Mouse (Mus musculus) limb, embryonic 14.5 days (tissue): ENCODE measurements around the gene Olfr1490. TPM values are rescaled to one million over a fixed set of nuclear protein-coding genes. Genes with fewer than 3 reads are reported as not detected.
"Not testable (repeated sequence)": the region's sequence is repeated elsewhere in the genome, so short reads cannot be mapped to it uniquely, and the experiment has no call there.

ENCODE experiments used
- ATAC-seq: fragments of 200-750 bp; cut with Nextera tagmentation; 2 replicates; pipeline ENCODE4 v1.8.0; 2017; ENCODE audit warnings: low read depth, moderate number of reproducible peaks, moderate TSS enrichment; ENCODE audit not compliant: low FRiP score
- DNase-seq: peaks from one replicate; pipeline ENCODE4 v3.0.0-alpha.2; 2015; ENCODE audit warnings: low spot score
- H3K27ac ChIP-seq: fragments of 300-500 bp; sonication (generic); replicated peaks from 2 replicates; pipeline ENCODE4 v1.5.1; 2014; ENCODE audit warnings: low read depth, mild to moderate bottlenecking, low read length, moderate library complexity, mixed read lengths
- H3K27me3 ChIP-seq: fragments of 300-500 bp; sonication (generic); 2 replicates; pipeline ENCODE4 v1.6.1; 2014; ENCODE audit warnings: low read length, mixed read lengths; ENCODE audit not compliant: control insufficient read depth, insufficient read depth
- H3K36me3 ChIP-seq: fragments of 300-500 bp; sonication (generic); 2 replicates; pipeline ENCODE4 v1.6.1; 2014; ENCODE audit warnings: mild to moderate bottlenecking, low read length, moderate library complexity, mixed read lengths; ENCODE audit not compliant: control insufficient read depth, insufficient read depth
- H3K4me1 ChIP-seq: fragments of 300-500 bp; sonication (generic); 2 replicates; pipeline ENCODE4 v1.6.1; 2014; ENCODE audit warnings: antibody characterized with exemption, low read length, mixed read lengths; ENCODE audit not compliant: control insufficient read depth, insufficient read depth
- H3K4me2 ChIP-seq: fragments of 300-500 bp; sonication (generic); replicated peaks from 2 replicates; pipeline ENCODE4 v1.6.1; 2014; ENCODE audit warnings: low read depth, mild to moderate bottlenecking, low read length, moderate library complexity; ENCODE audit not compliant: severe bottlenecking
- H3K4me3 ChIP-seq: fragments of 300-500 bp; sonication (generic); replicated peaks from 2 replicates; pipeline ENCODE4 v1.5.1; 2014; ENCODE audit warnings: low read length
- H3K9ac ChIP-seq: fragments of 300-500 bp; sonication (generic); 2 replicates; pipeline ENCODE4 v1.6.1; 2014; ENCODE audit warnings: mild to moderate bottlenecking, low read depth, low read length, moderate library complexity; ENCODE audit not compliant: severe bottlenecking
- H3K9me3 ChIP-seq: fragments of 300-500 bp; sonication (generic); 2 replicates; pipeline ENCODE4 v1.6.1; 2016; ENCODE audit warnings: low read length; ENCODE audit not compliant: control insufficient read depth
- POLR2A ChIP-seq: fragments of 200-500 bp; IDR thresholded peaks from 2 replicates; pipeline ENCODE4 v1.8.0; 2012; ENCODE audit warnings: inconsistent platforms, mild to moderate bottlenecking, moderate library complexity, borderline replicate concordance; ENCODE audit not compliant: insufficient read depth, insufficient read length; ENCODE audit errors: extremely low read depth
- WGBS: fragments of 180-500 bp; shearing (Covaris S2); extraction: QIAGEN DNeasy Blood & Tissue Kit; methylation state at CpG from one replicate; pipeline ENCODE4 v1.1.7; 2014; 5-methylcytosine and 5-hydroxymethylcytosine counted together
- microRNA-seq: library from miRNA; unstranded; fragments of <30 nt; microRNA quantifications from one replicate; pipeline ENCODE4, GENCODE M21; 2016
- polyA plus RNA-seq, 2 experiments: library from polyadenylated mRNA; depleted of rRNA in 1 of 2; stranded (reverse) in 1 of 2; unstranded in 1 of 2; fragments of >200 nt; fragmentation: Nextera tagmentation in 1 of 2; extraction: Ambion mirVana in 1 of 2; gene quantifications; 2 replicates each; pipeline versions ENCODE4 v1.2.1 to v1.2.3; 2012 to 2014

The Olfr1490 gene
- polyA plus RNA-seq (2012; rRNA removed) (not detected in 2 replicates), polyA plus RNA-seq (2014; fragmentation: Nextera tagmentation; extraction: Ambion mirVana) (not detected in 2 replicates)

DNA sequence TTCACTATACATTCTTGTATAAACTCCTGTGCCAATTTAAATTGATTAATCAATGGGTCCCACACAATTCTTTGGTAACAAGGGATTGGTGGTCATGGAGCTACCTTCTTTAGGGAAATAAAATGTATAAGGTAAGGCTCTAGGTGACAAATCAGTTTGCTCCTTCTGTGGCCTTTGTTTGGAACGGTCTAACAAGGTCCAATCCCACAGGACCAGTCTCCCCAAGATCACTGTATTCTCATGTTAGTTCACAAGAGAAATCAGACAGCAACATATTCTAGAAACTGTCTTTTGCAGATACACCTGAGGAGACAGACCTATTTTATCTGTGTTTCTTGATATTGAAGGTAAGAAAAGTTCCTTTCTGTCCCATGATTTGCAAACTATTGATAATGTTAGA lies at the start of gene Olfr1490:
TSS of gene Olfr1490 (plus strand) at position 301 of the 400 bp plus-strand sequence.
- no peak for ATAC-seq
- Histone ChIP-seq H3K4me3 (no peak within 1 kb of the TSS), H3K4me1 (no peaks in the 10 kb centered on the region), H3K27ac (no peak within 1 kb of the TSS), H3K27me3 (no peaks in the 10 kb centered on the region), H3K36me3 (no peaks in the 10 kb centered on the region), H3K4me2 (no peak within 1 kb of the TSS), H3K9ac (no peak within 1 kb of the TSS), H3K9me3 (0 out of 2 replicates have a peak, but pooled peaks cover 5% of the 10 kb centered on the region)
- no peak for TF ChIP-seq POLR2A
- 57% methylated on average over 1 of the region's 1 CpGs for WGBS
- no peak for DNase-seq

DNA sequence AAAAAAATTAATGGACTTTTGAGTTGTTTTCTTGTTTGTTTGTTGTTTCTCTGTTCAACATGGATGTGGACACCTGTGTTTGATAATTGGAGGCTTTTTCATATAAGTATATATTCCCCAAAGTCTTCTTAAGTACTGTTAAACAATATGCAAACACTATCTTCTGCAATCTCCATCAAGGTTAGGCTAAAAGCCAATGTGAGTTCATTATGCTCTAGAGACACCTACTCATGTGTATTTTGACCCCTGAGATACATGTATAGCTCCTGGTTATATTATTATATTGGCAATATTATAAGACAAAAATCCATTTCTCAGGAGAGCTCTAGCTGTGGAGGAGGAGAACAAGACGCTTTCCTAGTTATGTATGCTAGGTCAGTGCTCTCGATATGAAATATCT lies 33.8 kb upstream of the Olfr1490 start, which contains the start of gene Olfr1487:
TSS of gene Olfr1487 (plus strand) at position 301 of the 400 bp plus-strand sequence.
- H3K4me1 ChIP-seq, H3K27me3 ChIP-seq, H3K9ac ChIP-seq, H3K27ac ChIP-seq, H3K4me2 ChIP-seq, H3K9me3 ChIP-seq, H3K36me3 ChIP-seq, DNase-seq, ATAC-seq, H3K4me3 ChIP-seq: not testable (repeated sequence)
- WGBS = 77% methylated on average over 2 of the region's 2 CpGs

DNA sequence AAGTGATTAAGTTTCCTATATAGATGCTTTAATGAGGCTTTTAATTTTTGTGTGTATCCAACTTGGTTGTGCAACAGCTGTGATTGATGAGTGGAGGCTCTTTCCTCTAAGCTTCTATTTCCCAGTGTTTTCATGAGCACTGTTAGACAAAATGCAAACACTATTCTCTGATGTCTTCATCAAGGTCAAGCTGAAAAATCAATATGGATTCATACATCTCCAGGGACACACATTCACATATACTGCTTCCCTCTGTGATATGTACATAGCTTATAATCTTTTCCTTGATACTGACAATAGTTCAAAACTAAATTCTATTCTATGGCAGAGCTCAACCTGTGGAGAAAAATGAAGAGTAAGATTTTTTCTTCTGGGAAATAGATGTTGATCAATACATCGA lies 19.6 kb upstream of the Olfr1490 start, which contains the start of gene Olfr1489:
TSS of gene Olfr1489 (plus strand) at position 301 of the 400 bp plus-strand sequence.
- H3K4me1 ChIP-seq = no peaks in the 10 kb centered on the region
- ATAC-seq (no peak), DNase-seq (no peak)
- H3K4me2 ChIP-seq = no peak within 1 kb of the TSS
- no peaks in the 10 kb centered on the region for H3K9me3 ChIP-seq
- H3K4me3 ChIP-seq = no peak within 1 kb of the TSS
- no peaks in the 10 kb centered on the region for H3K27me3 ChIP-seq
- H3K27ac ChIP-seq = no peak within 1 kb of the TSS
- 81% methylated on average over 1 of the region's 1 CpGs for WGBS
- TF ChIP-seq POLR2A = no peak
- no peak within 1 kb of the TSS for H3K9ac ChIP-seq
- no peaks in the 10 kb centered on the region for H3K36me3 ChIP-seq

DNA sequence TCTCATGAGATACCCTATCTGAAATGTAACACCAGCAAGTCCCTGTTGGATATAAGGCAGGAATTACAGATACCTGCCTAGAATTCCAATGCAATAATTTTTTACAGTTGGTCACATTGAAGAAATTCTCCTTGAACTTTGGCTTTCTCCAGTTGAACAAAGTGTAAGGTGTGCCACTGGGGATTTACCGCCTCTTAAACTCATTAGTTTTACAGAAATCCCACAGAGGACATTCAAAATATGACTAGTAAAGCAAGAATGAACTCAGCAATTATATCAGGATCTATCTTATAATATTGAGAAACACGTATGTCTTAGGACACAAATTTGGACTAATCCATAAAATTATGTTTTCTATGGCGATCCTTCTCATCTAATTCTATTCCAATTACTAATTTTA lies 46.1 kb downstream of the Olfr1490 start, which contains the start of gene Olfr1491:
TSS of gene Olfr1491 (plus strand) at position 301 of the 400 bp plus-strand sequence.
- Histone ChIP-seq H3K36me3 (no peaks in the 10 kb centered on the region), H3K9ac (no peak within 1 kb of the TSS), H3K4me2 (no peak within 1 kb of the TSS), H3K27me3 (no peaks in the 10 kb centered on the region), H3K4me1 (no peaks in the 10 kb centered on the region), H3K27ac (no peak within 1 kb of the TSS), H3K4me3 (no peak within 1 kb of the TSS), H3K9me3 (no peaks in the 10 kb centered on the region)
- WGBS = 77% methylated on average over 3 of the region's 3 CpGs
- ATAC-seq (no peak), DNase-seq (no peak)
- TF ChIP-seq POLR2A = no peak

Small RNA genes lying within 50 kb of the gene (microRNA-seq; reads per million reads assigned to microRNA genes)
- gene Gm23931 = not detected

Other genes with a start within 250 kb of the Olfr1490 start
- gene Olfr1469, start 243.2 kb upstream of the Olfr1490 start, polyA plus RNA-seq (2012; rRNA removed) = not detected in 2 replicates
- gene Olfr1469, start 243.2 kb upstream of the Olfr1490 start, polyA plus RNA-seq (2014; fragmentation: Nextera tagmentation; extraction: Ambion mirVana) = not detected in 2 replicates
- gene Olfr1471, start 207.7 kb upstream of the Olfr1490 start, polyA plus RNA-seq (2012; rRNA removed) = not detected in 2 replicates
- not detected in 2 replicates for gene Olfr1471, start 207.7 kb upstream of the Olfr1490 start, polyA plus RNA-seq (2014; fragmentation: Nextera tagmentation; extraction: Ambion mirVana)
- gene Olfr1472, start 195.0 kb upstream of the Olfr1490 start, polyA plus RNA-seq (2012; rRNA removed) = not detected in 2 replicates
- gene Olfr1472, start 195.0 kb upstream of the Olfr1490 start, polyA plus RNA-seq (2014; fragmentation: Nextera tagmentation; extraction: Ambion mirVana) = not detected in 2 replicates
- not detected in 2 replicates for gene Olfr1474, start 181.5 kb upstream of the Olfr1490 start, polyA plus RNA-seq (2012; rRNA removed)
- gene Olfr1474, start 181.5 kb upstream of the Olfr1490 start, polyA plus RNA-seq (2014; fragmentation: Nextera tagmentation; extraction: Ambion mirVana) = not detected in 2 replicates
- gene Olfr1475, start 170.9 kb upstream of the Olfr1490 start, polyA plus RNA-seq (2012; rRNA removed) = not detected in 2 replicates
- gene Olfr1475, start 170.9 kb upstream of the Olfr1490 start, polyA plus RNA-seq (2014; fragmentation: Nextera tagmentation; extraction: Ambion mirVana) = not detected in 2 replicates
- not detected in 2 replicates for gene Olfr1477, start 150.5 kb upstream of the Olfr1490 start, polyA plus RNA-seq (2012; rRNA removed)
- gene Olfr1477, start 150.5 kb upstream of the Olfr1490 start, polyA plus RNA-seq (2014; fragmentation: Nextera tagmentation; extraction: Ambion mirVana) = not detected in 2 replicates
- gene Olfr1480, start 123.2 kb upstream of the Olfr1490 start, polyA plus RNA-seq (2012; rRNA removed) = not detected in 2 replicates
- not detected in 2 replicates for gene Olfr1480, start 123.2 kb upstream of the Olfr1490 start, polyA plus RNA-seq (2014; fragmentation: Nextera tagmentation; extraction: Ambion mirVana)
- gene Olfr1484, start 67.6 kb upstream of the Olfr1490 start, polyA plus RNA-seq (2012; rRNA removed) = not detected in 2 replicates
- gene Olfr1484, start 67.6 kb upstream of the Olfr1490 start, polyA plus RNA-seq (2014; fragmentation: Nextera tagmentation; extraction: Ambion mirVana) = not detected in 2 replicates
- not detected in 2 replicates for gene Olfr1487, start 33.7 kb upstream of the Olfr1490 start, polyA plus RNA-seq (2012; rRNA removed)
- gene Olfr1487, start 33.7 kb upstream of the Olfr1490 start, polyA plus RNA-seq (2014; fragmentation: Nextera tagmentation; extraction: Ambion mirVana) = not detected in 2 replicates
- not detected in 2 replicates for gene Olfr1489, start 19.5 kb upstream of the Olfr1490 start, polyA plus RNA-seq (2012; rRNA removed)
- gene Olfr1489, start 19.5 kb upstream of the Olfr1490 start, polyA plus RNA-seq (2014; fragmentation: Nextera tagmentation; extraction: Ambion mirVana) = not detected in 2 replicates
- gene Olfr1491, start 46.2 kb downstream of the Olfr1490 start, polyA plus RNA-seq (2012; rRNA removed) = not detected in 2 replicates
- not detected in 2 replicates for gene Olfr1491, start 46.2 kb downstream of the Olfr1490 start, polyA plus RNA-seq (2014; fragmentation: Nextera tagmentation; extraction: Ambion mirVana)
- not detected in 2 replicates for gene Olfr1493-ps1, start 72.2 kb downstream of the Olfr1490 start, polyA plus RNA-seq (2012; rRNA removed)
- gene Olfr1493-ps1, start 72.2 kb downstream of the Olfr1490 start, polyA plus RNA-seq (2014; fragmentation: Nextera tagmentation; extraction: Ambion mirVana) = not detected in 2 replicates
- gene Olfr1494, start 88.6 kb downstream of the Olfr1490 start, polyA plus RNA-seq (2012; rRNA removed) = not detected in 2 replicates
- gene Olfr1494, start 88.6 kb downstream of the Olfr1490 start, polyA plus RNA-seq (2014; fragmentation: Nextera tagmentation; extraction: Ambion mirVana) = not detected in 2 replicates
- gene Olfr1495, start 113.5 kb downstream of the Olfr1490 start, polyA plus RNA-seq (2012; rRNA removed) = not detected in 2 replicates
- not detected in 2 replicates for gene Olfr1495, start 113.5 kb downstream of the Olfr1490 start, polyA plus RNA-seq (2014; fragmentation: Nextera tagmentation; extraction: Ambion mirVana)
- gene Olfr1496, start 126.8 kb downstream of the Olfr1490 start, polyA plus RNA-seq (2012; rRNA removed) = not detected in 2 replicates
- not detected in 2 replicates for gene Olfr1496, start 126.8 kb downstream of the Olfr1490 start, polyA plus RNA-seq (2014; fragmentation: Nextera tagmentation; extraction: Ambion mirVana)
- not detected in 2 replicates for gene Olfr1497, start 147.1 kb downstream of the Olfr1490 start, polyA plus RNA-seq (2012; rRNA removed)
- not detected in 2 replicates for gene Olfr1497, start 147.1 kb downstream of the Olfr1490 start, polyA plus RNA-seq (2014; fragmentation: Nextera tagmentation; extraction: Ambion mirVana)
- not detected in 2 replicates for gene Olfr1499, start 168.4 kb downstream of the Olfr1490 start, polyA plus RNA-seq (2012; rRNA removed)
- not detected in 2 replicates for gene Olfr1499, start 168.4 kb downstream of the Olfr1490 start, polyA plus RNA-seq (2014; fragmentation: Nextera tagmentation; extraction: Ambion mirVana)
- gene Olfr1500, start 179.4 kb downstream of the Olfr1490 start, polyA plus RNA-seq (2012; rRNA removed) = not detected in 2 replicates
- gene Olfr1500, start 179.4 kb downstream of the Olfr1490 start, polyA plus RNA-seq (2014; fragmentation: Nextera tagmentation; extraction: Ambion mirVana) = not detected in 2 replicates
- not detected in 2 replicates for gene Olfr1501, start 199.6 kb downstream of the Olfr1490 start, polyA plus RNA-seq (2012; rRNA removed)
- not detected in 2 replicates for gene Olfr1501, start 199.6 kb downstream of the Olfr1490 start, polyA plus RNA-seq (2014; fragmentation: Nextera tagmentation; extraction: Ambion mirVana)
- gene Olfr1502, start 210.7 kb downstream of the Olfr1490 start, polyA plus RNA-seq (2012; rRNA removed) = not detected in 2 replicates
- gene Olfr1502, start 210.7 kb downstream of the Olfr1490 start, polyA plus RNA-seq (2014; fragmentation: Nextera tagmentation; extraction: Ambion mirVana) = not detected in 2 replicates
- gene Olfr1504, start 246.8 kb downstream of the Olfr1490 start, polyA plus RNA-seq (2012; rRNA removed) = not detected in 2 replicates
- not detected in 2 replicates for gene Olfr1504, start 246.8 kb downstream of the Olfr1490 start, polyA plus RNA-seq (2014; fragmentation: Nextera tagmentation; extraction: Ambion mirVana)